Mouse (Mus musculus) limb, embryonic 15.5 days (tissue): ENCODE measurements around the gene Aspg. TPM values are rescaled to one million over a fixed set of nuclear protein-coding genes. Genes with fewer than 3 reads are reported as not detected.

Experiments
- ATAC-seq: fragments of 200-750 bp; cut with Nextera tagmentation; 2 replicates; pipeline ENCODE4 v1.8.0; 2017; ENCODE audit warnings: low read depth, moderate TSS enrichment; ENCODE audit not compliant: insufficient number of reproducible peaks, low FRiP score, low TSS enrichment
- H3K27ac ChIP-seq: fragments of 300-500 bp; sonication (generic); 2 replicates; pipeline ENCODE4 v1.5.1; 2015; ENCODE audit warnings: moderate library complexity, mild to moderate bottlenecking, inconsistent platforms
- H3K27me3 ChIP-seq: fragments of 300-500 bp; sonication (generic); 2 replicates; pipeline ENCODE4 v1.6.1; 2015; ENCODE audit warnings: inconsistent platforms
- H3K36me3 ChIP-seq: fragments of 300-500 bp; sonication (generic); 2 replicates; pipeline ENCODE4 v1.6.1; 2015; ENCODE audit warnings: inconsistent platforms
- H3K4me1 ChIP-seq: fragments of 300-500 bp; sonication (generic); 2 replicates; pipeline ENCODE4 v1.6.1; 2015; ENCODE audit warnings: inconsistent platforms
- H3K4me2 ChIP-seq: fragments of 300-500 bp; sonication (generic); 2 replicates; pipeline ENCODE4 v1.6.1; 2015; ENCODE audit warnings: mild to moderate bottlenecking, inconsistent platforms
- H3K4me3 ChIP-seq: fragments of 300-500 bp; sonication (generic); 2 replicates; pipeline ENCODE4 v1.5.1; 2015; ENCODE audit warnings: mild to moderate bottlenecking, inconsistent platforms
- H3K9ac ChIP-seq: fragments of 300-500 bp; sonication (generic); 2 replicates; pipeline ENCODE4 v1.6.1; 2015; ENCODE audit warnings: inconsistent platforms
- H3K9me3 ChIP-seq: fragments of 300-500 bp; sonication (generic); 2 replicates; pipeline ENCODE4 v1.6.1; 2016; ENCODE audit warnings: inconsistent platforms
- WGBS: fragments of 180-500 bp; shearing (Covaris S2); methylation state at CpG from one replicate; pipeline ENCODE4 v1.1.7; 2015; 5-methylcytosine and 5-hydroxymethylcytosine counted together
- polyA plus RNA-seq: library from polyadenylated mRNA; unstranded; fragments of >200 nt; fragmentation: Nextera tagmentation; extraction: Ambion mirVana; gene quantifications from 2 replicates; pipeline ENCODE4 v1.2.1, GENCODE M21; 2015

Gene Aspg
- polyA plus RNA-seq, 1 experiment from 2014 or later, result 8.0 TPM

GRCm38 (mm10) chr12:112143116-112143832, 36.8 kb downstream of the Aspg start:
- peak overlapping the region; percentile 64; the same call in 1 of the 2 replicates for H3K4me3 ChIP-seq
- no peak overlapping the region for H3K27ac ChIP-seq
- peaks cover 49% of the 10 kb centered on the region for H3K27me3 ChIP-seq
- peaks cover 50% of the 10 kb centered on the region for H3K4me1 ChIP-seq
- H3K9ac ChIP-seq, result no peak overlapping the region
- no peaks in the 10 kb centered on the region for H3K9me3 ChIP-seq
- WGBS, result 3% methylated on average over 14 of the region's 14 CpGs
- no peak for ATAC-seq
- H3K4me2 ChIP-seq, result peak overlapping the region; percentile 81
- H3K36me3 ChIP-seq, result no peaks in the 10 kb centered on the region

- under 1% methylated on average over 46 of the region's 52 CpGs for WGBS
Observed at GRCm38 (mm10) chr12:112143833-112144201, 37.3 kb downstream of the Aspg start.

GRCm38 (mm10) chr12:112144377-112145115, 38.1 kb downstream of the Aspg start:
- Histone ChIP-seq H3K27ac (no peak overlapping the region), H3K4me1 (peaks cover 63% of the 10 kb centered on the region), H3K9ac (no peak overlapping the region), H3K27me3 (peaks cover 49% of the 10 kb centered on the region), H3K36me3 (0 out of 2 replicates have a peak, but pooled peaks cover 5% of the 10 kb centered on the region), H3K4me2 (peak overlapping the region; percentile 81), H3K9me3 (no peaks in the 10 kb centered on the region), H3K4me3 (peak overlapping the region; percentile 64)
- no peak for ATAC-seq
- 2% methylated on average over 46 of the region's 46 CpGs for WGBS

More at GRCm38 (mm10) chr12:112143833-112144201, 37.3 kb downstream of the Aspg start:
- Histone ChIP-seq H3K36me3 (0 out of 2 replicates have a peak, but pooled peaks cover 3% of the 10 kb centered on the region), H3K9ac (no peak overlapping the region), H3K27me3 (peaks cover 49% of the 10 kb centered on the region), H3K4me1 (peaks cover 55% of the 10 kb centered on the region), H3K4me2 (peak overlapping the region; percentile 81), H3K9me3 (no peaks in the 10 kb centered on the region), H3K4me3 (peak overlapping the region; percentile 64), H3K27ac (no peak overlapping the region)
- ATAC-seq, result no peak

DNA sequence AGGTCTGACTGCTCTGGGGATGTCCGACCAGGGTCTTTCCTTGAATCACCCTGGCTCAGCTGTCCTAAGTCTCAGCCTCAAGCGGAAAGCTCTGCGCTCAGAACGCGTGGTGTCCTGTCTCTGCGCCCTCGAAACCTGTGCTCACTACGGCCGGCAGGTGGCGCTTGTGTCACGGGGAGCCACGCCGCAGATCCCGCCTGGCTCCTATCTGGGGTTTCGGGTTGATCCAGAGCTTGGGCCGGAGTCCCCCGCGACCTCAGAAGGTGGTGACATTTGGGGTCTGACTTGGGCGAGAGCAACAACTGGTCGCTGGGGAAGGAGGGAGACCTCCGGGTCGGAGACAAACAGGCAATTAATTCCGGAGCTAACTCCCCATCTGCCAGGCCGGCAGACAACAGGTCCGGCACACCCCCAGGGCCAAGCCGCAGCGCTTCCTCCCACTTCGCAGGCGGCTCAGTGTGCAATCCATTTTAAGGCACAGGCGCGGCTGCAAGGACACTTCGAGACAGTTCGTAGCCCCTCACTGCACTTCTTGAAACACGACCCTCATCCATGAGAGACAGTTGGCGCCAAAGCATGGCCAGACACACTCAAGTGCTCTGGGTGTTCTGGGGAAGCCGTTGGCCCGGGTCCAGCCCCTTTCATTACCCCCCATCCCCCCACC, 38.9 kb downstream of the Aspg start:
- H3K9ac ChIP-seq, result no peak overlapping the region
- WGBS, result under 1% methylated on average over 37 of the region's 37 CpGs
- H3K4me1 ChIP-seq, result peaks cover 71% of the 10 kb centered on the region
- peak overlapping the region; percentile 81 for H3K4me2 ChIP-seq
- no peaks in the 10 kb centered on the region for H3K9me3 ChIP-seq
- peak; percentile 16 for ATAC-seq
- H3K36me3 ChIP-seq, result 0 out of 2 replicates have a peak, but pooled peaks cover 5% of the 10 kb centered on the region
- peak overlapping the region; percentile 64 for H3K4me3 ChIP-seq
- peak overlapping the region; percentile 87 for H3K27ac ChIP-seq
- peaks cover 48% of the 10 kb centered on the region for H3K27me3 ChIP-seq

DNA sequence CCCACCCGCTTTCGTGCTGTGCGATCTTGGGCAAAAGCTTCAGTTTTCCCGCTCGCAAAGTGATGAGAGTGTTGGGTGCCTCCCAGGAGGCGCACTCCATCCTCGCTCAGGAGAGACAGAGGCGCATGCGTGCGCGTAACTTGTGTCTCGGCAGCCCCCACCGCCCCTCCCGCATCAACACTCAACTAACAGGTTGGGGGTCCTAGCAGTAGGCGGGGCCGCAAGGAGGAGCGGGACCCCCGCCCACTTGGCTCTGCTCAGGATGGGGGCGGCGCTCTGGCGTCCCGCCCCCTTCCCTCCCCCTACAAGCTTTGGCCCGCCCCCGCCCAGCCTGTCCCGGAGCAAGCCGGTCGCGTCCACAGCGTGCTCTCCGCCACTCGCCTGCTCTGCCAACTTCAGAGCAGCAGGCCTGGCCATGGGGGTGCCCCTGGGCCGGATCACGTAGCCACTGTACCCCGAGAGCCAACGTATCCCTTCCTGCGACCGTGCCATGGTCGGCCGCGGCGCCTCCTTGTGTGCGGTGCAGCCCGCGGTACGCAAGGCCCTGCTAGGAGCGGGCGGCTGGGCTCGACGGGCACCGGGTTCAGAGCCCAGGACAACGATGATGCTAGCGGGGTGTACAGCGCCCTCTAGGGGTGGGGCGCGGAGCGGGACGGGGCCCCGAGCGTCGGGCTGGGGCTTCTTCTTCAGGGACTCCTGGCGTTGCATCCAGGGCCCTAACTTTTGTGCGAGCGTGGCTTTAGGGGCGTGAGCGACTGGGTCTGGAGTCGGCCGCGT, 39.6 kb downstream of the Aspg start, which contains the start of gene Kif26a:
Kif26a (plus strand) TSS at position 334 of the 777 bp plus-strand sequence.
- peak within 1 kb of the TSS; percentile 81 for H3K4me2 ChIP-seq
- peak within 1 kb of the TSS; percentile 64 for H3K4me3 ChIP-seq
- H3K36me3 ChIP-seq, result 0 out of 2 replicates have a peak, but pooled peaks cover 5% of the 10 kb centered on the region
- under 1% methylated on average over 68 of the region's 68 CpGs for WGBS
- no peaks in the 10 kb centered on the region for H3K9me3 ChIP-seq
- peaks cover 41% of the 10 kb centered on the region for H3K27me3 ChIP-seq
- peak within 1 kb of the TSS; percentile 70 for H3K9ac ChIP-seq
- peaks cover 78% of the 10 kb centered on the region for H3K4me1 ChIP-seq
- H3K27ac ChIP-seq, result peak within 1 kb of the TSS; percentile 87
- peak; percentile 70 for ATAC-seq

DNA sequence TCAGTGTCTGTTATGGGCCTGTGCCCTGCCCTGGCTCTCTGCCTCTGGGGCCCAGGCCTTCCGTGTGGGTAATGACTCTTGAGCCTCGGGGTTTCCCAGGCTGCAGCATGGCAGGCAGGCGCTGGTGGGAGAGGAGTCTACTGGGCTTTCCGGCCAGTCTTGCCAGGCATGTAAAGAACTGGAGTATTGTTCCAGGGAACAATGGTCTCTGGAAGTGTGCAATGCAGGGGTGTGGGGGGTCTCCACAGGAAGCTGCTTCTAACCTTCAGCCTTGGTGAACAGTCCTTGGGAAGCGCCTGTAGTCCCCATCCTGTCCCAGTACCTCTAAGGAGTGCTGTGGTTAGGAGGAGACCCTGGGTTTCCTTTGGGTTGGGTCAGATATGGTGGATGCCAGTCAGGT, 40.9 kb downstream of the Aspg start:
- 30% methylated on average over 5 of the region's 5 CpGs for WGBS
- Histone ChIP-seq H3K27ac (peak overlapping the region; percentile 87; the same call in 1 of the 2 replicates), H3K4me1 (peaks cover 90% of the 10 kb centered on the region), H3K27me3 (peaks cover 28% of the 10 kb centered on the region), H3K4me2 (peak overlapping the region; percentile 81), H3K9ac (peak overlapping the region; percentile 70), H3K4me3 (peak overlapping the region; percentile 64), H3K36me3 (0 out of 2 replicates have a peak, but pooled peaks cover 5% of the 10 kb centered on the region), H3K9me3 (no peaks in the 10 kb centered on the region)
- ATAC-seq, result no peak

DNA sequence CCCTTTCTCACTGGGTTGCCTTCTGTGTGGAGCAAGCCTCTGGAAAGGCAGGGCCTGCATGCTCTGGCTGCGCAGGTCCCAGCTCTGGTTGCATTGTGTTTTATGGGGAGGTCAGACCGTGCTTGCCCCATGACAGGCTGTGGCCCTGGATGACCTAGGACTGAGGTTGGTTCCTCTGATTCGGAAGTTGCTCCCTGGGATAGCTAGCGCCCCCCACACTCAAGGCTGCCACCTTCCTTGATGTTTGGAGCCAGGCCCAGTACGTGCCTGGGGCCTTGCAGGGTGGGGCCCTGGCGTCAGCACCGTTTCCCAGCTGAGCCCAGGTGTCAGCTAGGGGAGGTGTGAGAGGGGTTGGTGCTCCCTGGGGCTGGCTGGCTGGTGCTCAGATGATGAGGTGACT, 43.5 kb downstream of the Aspg start:
- Histone ChIP-seq H3K4me1 (peaks cover 89% of the 10 kb centered on the region), H3K9me3 (no peaks in the 10 kb centered on the region), H3K9ac (no peak overlapping the region), H3K27me3 (peaks cover 1% of the 10 kb centered on the region), H3K4me3 (no peak overlapping the region), H3K4me2 (0 out of 2 replicates have a peak overlapping the region, but pooled peaks have one; percentile 1), H3K36me3 (0 out of 2 replicates have a peak, but pooled peaks cover 5% of the 10 kb centered on the region), H3K27ac (peak overlapping the region; percentile 33; the same call in 1 of the 2 replicates)
- WGBS, result 27% methylated on average over 7 of the region's 7 CpGs
- no peak for ATAC-seq

DNA sequence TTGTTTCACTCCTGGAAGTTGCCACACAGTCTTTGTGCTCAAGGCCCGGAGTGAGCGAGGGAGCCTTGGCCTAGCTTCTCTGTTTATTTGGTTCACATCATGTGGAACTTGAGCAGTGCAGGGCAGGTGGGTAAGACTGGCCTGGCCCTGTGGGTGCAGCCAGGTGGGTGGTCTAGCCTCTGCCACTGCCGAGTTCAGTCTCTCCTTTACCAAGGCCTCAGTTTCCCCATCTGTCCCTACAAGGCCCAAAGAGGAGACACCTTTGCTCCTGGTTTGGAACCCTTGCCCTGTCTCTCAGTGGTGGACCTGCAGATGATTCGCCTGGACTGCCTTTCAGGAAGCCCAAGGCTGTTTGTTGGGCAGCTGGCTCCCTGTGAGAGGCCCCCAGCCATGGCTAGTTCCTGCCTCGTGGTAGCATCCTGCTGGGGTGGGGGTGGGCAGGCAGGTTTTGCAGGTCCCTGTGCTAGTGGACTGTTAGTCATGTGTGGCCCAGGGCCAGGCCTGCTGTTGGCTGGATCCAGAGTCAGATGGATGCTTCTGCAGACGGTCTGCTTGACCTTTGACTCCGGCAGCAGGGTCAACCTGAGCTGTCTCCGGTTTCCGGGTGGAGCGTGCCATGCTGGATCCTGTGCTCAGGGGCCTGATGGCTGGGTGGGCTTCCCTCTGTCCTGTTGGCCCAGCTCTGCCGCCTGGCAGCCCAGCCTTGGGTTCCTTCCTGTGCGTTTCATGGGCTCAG, 44.9 kb downstream of the Aspg start:
- 35% methylated on average over 12 of the region's 12 CpGs for WGBS
- no peak for ATAC-seq
- 0 out of 2 replicates have a peak, but pooled peaks cover 5% of the 10 kb centered on the region for H3K36me3 ChIP-seq
- peak overlapping the region; percentile 44 for H3K27ac ChIP-seq
- no peak overlapping the region for H3K4me2 ChIP-seq
- H3K9me3 ChIP-seq, result no peaks in the 10 kb centered on the region
- H3K27me3 ChIP-seq, result no peaks in the 10 kb centered on the region
- no peak overlapping the region for H3K9ac ChIP-seq
- no peak overlapping the region for H3K4me3 ChIP-seq
- H3K4me1 ChIP-seq, result peaks cover 88% of the 10 kb centered on the region

DNA sequence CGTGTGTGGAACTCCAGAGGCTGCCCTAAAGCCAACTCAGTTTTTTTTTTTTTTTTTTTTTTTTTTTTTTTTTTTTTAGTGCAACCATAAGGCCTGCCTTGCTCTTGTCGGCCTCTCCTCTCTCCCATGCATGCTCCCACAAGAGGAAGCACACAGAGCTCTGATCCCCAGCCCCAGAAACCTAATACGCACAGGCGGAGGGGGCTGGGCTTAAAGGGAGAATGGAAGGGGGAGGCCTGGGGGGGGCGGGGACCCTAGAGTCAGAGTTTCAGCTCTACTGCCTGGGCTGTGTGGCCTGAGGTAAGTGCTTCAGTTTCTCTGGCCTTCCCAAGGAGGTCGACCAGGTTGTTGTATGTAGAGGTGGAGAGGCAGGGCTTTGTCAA, 45.5 kb downstream of the Aspg start:
- Histone ChIP-seq H3K4me3 (no peak overlapping the region), H3K4me1 (peaks cover 87% of the 10 kb centered on the region), H3K4me2 (no peak overlapping the region), H3K9ac (no peak overlapping the region), H3K27ac (0 out of 2 replicates have a peak overlapping the region, but pooled peaks have one; percentile 44), H3K9me3 (no peaks in the 10 kb centered on the region), H3K27me3 (no peaks in the 10 kb centered on the region), H3K36me3 (0 out of 2 replicates have a peak, but pooled peaks cover 5% of the 10 kb centered on the region)
- no peak for ATAC-seq
- 25% methylated on average over 6 of the region's 6 CpGs for WGBS

- Histone ChIP-seq H3K9ac (no peak overlapping the region), H3K4me2 (no peak overlapping the region), H3K9me3 (no peaks in the 10 kb centered on the region), H3K4me3 (no peak overlapping the region), H3K36me3 (peaks cover 11% of the 10 kb centered on the region; the same call in 1 of the 2 replicates), H3K27ac (no peak overlapping the region), H3K4me1 (peaks cover 75% of the 10 kb centered on the region), H3K27me3 (no peaks in the 10 kb centered on the region)
- 75% methylated on average over 12 of the region's 12 CpGs for WGBS
- ATAC-seq, result no peak
Observed at GRCm38 (mm10) chr12:112153597-112153996, 47.1 kb downstream of the Aspg start.
